ENCODE assay signal across 8 mouse cellular contexts in genomic region chr4:129928949-129929348, GRCm38 (mm10). TPM values are rescaled to one million over a fixed set of nuclear protein-coding genes. Genes with fewer than 3 reads are reported as not detected.
DNase-seq lines count a peak whose midpoint lies in the region; ATAC-seq and TF ChIP-seq lines count a peak whose summit lies in the region.

Spocd1 (plus strand) TSS chr4:129929249.

- no peak for DNase-seq in lung, postnatal 10 days
- DNase-seq in urinary bladder, adult 18-20 months (ENCODE audit: low spot score in 2 of 2): no peak
- no peak for DNase-seq in spleen, adult 18-20 months
- no peak for DNase-seq in c-Kit-positive CD71-positive TER-119-positive erythroid progenitor cells, embryonic 14.5 days (ENCODE audit: low spot score)

- peaks cover 9% of the 10 kb centered on the region for H3K4me1 ChIP-seq in lung, embryonic 15.5 days
- peaks cover 9% of the 10 kb centered on the region for H3K4me1 ChIP-seq in forebrain, embryonic 12.5 days
- H3K4me1 ChIP-seq in limb, embryonic 13.5 days: peaks cover 10% of the 10 kb centered on the region; the same call in 1 of the 2 replicates
- H3K4me1 ChIP-seq in small intestine, adult 2 months (ENCODE audit: control insufficient read depth, insufficient read depth, insufficient read length, low read length): no peaks in the 10 kb centered on the region; the same call in none of the 2 replicates

- peak within 1 kb of the TSS; percentile 19; the same call in 1 of the 2 replicates for H3K4me3 ChIP-seq in lung, embryonic 15.5 days
- H3K4me3 ChIP-seq in forebrain, embryonic 12.5 days (replicated peaks): peak within 1 kb of the TSS; percentile 6
- 0 out of 2 replicates have a peak within 1 kb of the TSS, but pooled peaks have one; percentile 19 for H3K4me3 ChIP-seq in limb, embryonic 13.5 days
- 0 out of 2 replicates have a peak within 1 kb of the TSS, but pooled peaks have one; percentile 11 for H3K4me3 ChIP-seq in small intestine, adult 2 months (ENCODE audit: low read depth, low read length)

- peak within 1 kb of the TSS; percentile 55 for H3K4me2 ChIP-seq in lung, embryonic 15.5 days
- H3K4me2 ChIP-seq in forebrain, embryonic 12.5 days: peak within 1 kb of the TSS; percentile 44
- peak within 1 kb of the TSS; percentile 53 for H3K4me2 ChIP-seq in limb, embryonic 13.5 days (replicated peaks)

- no peaks in the 10 kb centered on the region for H3K36me3 ChIP-seq in lung, embryonic 15.5 days
- no peaks in the 10 kb centered on the region for H3K36me3 ChIP-seq in forebrain, embryonic 12.5 days (replicated peaks)
- no peaks in the 10 kb centered on the region for H3K36me3 ChIP-seq in limb, embryonic 13.5 days
- H3K36me3 ChIP-seq in small intestine, adult 2 months (ENCODE audit: control insufficient read depth, insufficient read depth, low read length): no peaks in the 10 kb centered on the region

- 32% methylated on average over 4 of the region's 4 CpGs for WGBS in lung, embryonic 15.5 days
- WGBS in forebrain, embryonic 12.5 days: 37% methylated on average over 4 of the region's 4 CpGs
- 41% methylated on average over 4 of the region's 4 CpGs for WGBS in limb, embryonic 13.5 days
- WGBS in small intestine, adult 2 months: 54% methylated on average over 4 of the region's 4 CpGs

- 0 out of 2 replicates have a peak within 1 kb of the TSS, but pooled peaks have one; percentile 18 for H3K9ac ChIP-seq in lung, embryonic 15.5 days
- H3K9ac ChIP-seq in forebrain, embryonic 12.5 days: no peak within 1 kb of the TSS
- H3K9ac ChIP-seq in limb, embryonic 13.5 days: no peak within 1 kb of the TSS

- H3K9me3 ChIP-seq in lung, embryonic 15.5 days: no peaks in the 10 kb centered on the region
- H3K9me3 ChIP-seq in forebrain, embryonic 12.5 days: peaks cover 3% of the 10 kb centered on the region; the same call in 1 of the 2 replicates
- 0 out of 2 replicates have a peak, but pooled peaks cover 4% of the 10 kb centered on the region for H3K9me3 ChIP-seq in limb, embryonic 13.5 days

- H3K27ac ChIP-seq in lung, embryonic 15.5 days: no peak within 1 kb of the TSS
- no peak within 1 kb of the TSS for H3K27ac ChIP-seq in forebrain, embryonic 12.5 days
- H3K27ac ChIP-seq in limb, embryonic 13.5 days: no peak within 1 kb of the TSS
- H3K27ac ChIP-seq in small intestine, adult 2 months (ENCODE audit: insufficient read depth, low read depth, low read length): no peak within 1 kb of the TSS

- TF ChIP-seq CTCF in small intestine, adult 2 months (IDR thresholded peaks at IDR 0.05; ENCODE audit: extremely low read depth, insufficient read length, insufficient replicate concordance, low read depth, low read length): no peak

- no peak for TF ChIP-seq POLR2A in small intestine, adult 2 months (IDR thresholded peaks at IDR 0.05; ENCODE audit: low read depth, low read length)

- no peak for ATAC-seq in lung, embryonic 15.5 days (ENCODE audit: borderline replicate concordance, extremely low read depth, low FRiP score, low TSS enrichment)
- ATAC-seq in forebrain, embryonic 12.5 days (ENCODE audit: low FRiP score): no peak
- ATAC-seq in limb, embryonic 13.5 days (ENCODE audit: low FRiP score, low read depth): no peak

- H3K27me3 ChIP-seq in lung, embryonic 15.5 days: no peaks in the 10 kb centered on the region
- no peaks in the 10 kb centered on the region for H3K27me3 ChIP-seq in forebrain, embryonic 12.5 days
- H3K27me3 ChIP-seq in limb, embryonic 13.5 days: peaks cover 5% of the 10 kb centered on the region; the same call in 1 of the 2 replicates
- no peaks in the 10 kb centered on the region for H3K27me3 ChIP-seq in small intestine, adult 2 months (ENCODE audit: control insufficient read depth, insufficient read depth, low read length)

RNA-seq across cellular contexts. Expression of gene Spocd1, which starts in this region (rescaled TPM):
- 0.08 and 0.09 TPM in 2 replicates for polyA plus RNA-seq in lung, embryonic 15.5 days (2015; fragmentation: Nextera tagmentation; extraction: Ambion mirVana)
- polyA plus RNA-seq in forebrain, embryonic 12.5 days (2016; fragmentation: Nextera tagmentation; extraction: Ambion mirVana): 0.06 TPM in 1 of 2 replicates, not detected in the other
- polyA plus RNA-seq in limb, embryonic 13.5 days (2015; fragmentation: Nextera tagmentation; extraction: Ambion mirVana): 0.06 TPM in 2 replicates
- not detected in 2 replicates for polyA plus RNA-seq in small intestine, adult 2 months (2012; rRNA removed)
